Mouse (Mus musculus): Measurements from ENCODE around the gene 9230102O04Rik.

Gene 9230102O04Rik

DNA sequence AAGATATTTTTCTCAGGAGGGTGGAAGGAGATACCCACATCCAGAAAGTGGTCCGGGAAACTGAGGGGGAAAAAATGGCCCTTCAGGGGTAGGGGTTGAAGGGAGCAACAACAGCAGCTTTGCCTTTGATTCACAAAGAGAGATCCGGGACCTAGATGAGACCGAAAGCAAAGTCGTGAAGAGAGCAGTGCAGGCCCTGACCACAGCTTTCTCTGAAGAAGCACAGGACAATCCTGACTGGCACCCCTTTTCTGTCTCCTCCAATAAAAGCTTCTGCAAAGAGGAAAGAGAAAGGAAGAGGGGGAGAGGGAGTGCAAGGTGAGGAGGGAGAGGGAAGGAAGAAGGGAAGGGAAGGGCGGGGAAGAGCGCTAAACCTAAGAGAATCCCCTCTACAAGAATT, 17.5 kb downstream of the 9230102O04Rik start:
- no peak for DNase-seq (ENCODE audit: low spot score)

GRCm38 (mm10) chr2:9871141-9871716, 18.1 kb downstream of the 9230102O04Rik start:
- DNase-seq (ENCODE audit: low spot score): no peak

DNA sequence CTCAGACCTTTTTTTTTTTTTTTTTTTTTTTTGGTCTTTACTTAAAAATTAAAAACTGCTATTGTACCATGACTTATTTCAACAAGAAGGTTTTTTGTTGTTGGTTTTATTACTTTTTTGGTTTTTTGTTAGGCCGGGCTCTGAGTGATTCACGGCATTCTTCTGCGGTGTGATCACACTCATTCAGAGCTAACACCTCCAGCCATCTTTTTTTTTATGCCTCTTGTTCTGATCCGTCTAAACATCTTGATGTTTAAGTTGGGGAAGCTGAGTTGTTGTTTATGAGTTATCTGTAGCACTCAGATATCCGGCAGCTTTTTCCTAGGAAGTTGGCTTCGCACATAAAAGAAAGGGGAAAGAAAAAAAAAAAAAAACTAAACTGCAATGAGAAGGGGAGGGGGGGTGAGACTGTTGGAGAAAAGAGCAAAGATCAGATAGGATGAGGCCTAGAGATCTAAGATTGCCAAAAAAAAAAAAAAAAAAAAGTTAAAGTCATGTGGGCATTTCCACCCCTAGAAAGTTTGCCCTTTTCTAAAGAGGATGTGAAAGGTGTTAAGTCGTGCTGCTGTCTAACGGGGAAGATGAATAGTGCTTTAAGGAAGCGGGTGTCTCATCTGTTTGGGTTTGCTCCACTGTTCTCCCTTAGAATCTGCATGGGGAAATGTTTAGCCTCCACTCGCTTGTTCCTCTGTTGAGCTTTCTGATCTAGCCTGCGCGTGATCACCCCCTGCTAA, 22.1 kb downstream of the 9230102O04Rik start:
- no peak for DNase-seq (ENCODE audit: low spot score)

GRCm38 (mm10) chr2:9860698-9861097, 28.6 kb downstream of the 9230102O04Rik start:
- no peak for DNase-seq (ENCODE audit: low spot score)

DNA sequence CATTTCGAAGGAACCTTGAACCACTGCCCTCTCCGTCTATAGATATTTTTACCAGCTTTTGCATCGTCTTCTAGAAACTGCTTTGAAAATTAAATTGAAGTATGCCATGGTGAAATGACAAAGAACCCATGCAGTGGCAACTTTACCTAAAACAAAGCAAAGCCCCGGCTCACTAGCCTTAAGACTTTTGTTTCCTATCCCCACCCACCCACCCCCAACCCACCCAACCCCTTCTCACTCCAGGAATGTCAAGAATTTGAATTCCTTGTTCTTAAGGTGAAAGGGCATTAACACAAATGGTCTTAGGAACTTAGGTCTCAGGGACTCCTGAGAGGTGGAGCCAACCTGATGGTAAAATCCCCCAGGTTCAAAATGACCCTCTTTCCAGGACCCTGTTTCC, 33.5 kb downstream of the 9230102O04Rik start:
- no peak for DNase-seq (ENCODE audit: low spot score)

DNA sequence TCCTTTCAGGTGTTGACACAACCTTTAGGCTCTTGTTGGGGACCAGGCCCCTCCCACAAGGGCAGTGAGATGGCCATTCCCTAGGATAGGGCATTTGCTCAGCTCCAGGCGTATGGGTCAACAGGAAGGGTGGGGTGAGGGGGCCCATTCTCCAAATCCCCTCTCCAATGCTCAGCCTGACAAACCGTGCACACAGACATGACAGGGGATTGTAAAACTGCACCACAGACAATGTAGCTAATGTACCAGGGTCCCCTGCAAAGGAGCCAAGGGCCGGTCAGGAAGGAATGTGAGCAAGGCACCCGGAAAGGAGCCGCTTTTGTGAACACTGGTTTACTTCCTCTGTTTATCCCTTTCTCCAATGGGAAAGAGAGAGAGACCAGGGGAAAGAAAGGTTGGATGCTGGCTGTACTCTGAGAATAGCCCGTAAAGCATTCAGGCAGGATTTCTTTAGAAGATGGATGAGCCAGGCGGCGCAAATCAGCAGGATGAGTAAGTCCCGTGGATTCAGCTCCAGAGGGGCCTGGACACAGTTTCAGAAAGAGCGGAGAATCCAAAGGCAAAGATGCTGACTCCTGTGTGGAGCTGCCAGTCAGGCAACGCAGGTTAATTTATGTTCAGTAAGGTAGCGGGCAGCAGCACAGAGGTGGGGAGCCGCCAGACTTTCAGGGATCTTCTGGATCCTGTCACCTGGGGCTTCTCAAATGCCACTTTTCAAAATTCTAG, 36.3 kb downstream of the 9230102O04Rik start:
- no peak for DNase-seq (ENCODE audit: low spot score)

DNA sequence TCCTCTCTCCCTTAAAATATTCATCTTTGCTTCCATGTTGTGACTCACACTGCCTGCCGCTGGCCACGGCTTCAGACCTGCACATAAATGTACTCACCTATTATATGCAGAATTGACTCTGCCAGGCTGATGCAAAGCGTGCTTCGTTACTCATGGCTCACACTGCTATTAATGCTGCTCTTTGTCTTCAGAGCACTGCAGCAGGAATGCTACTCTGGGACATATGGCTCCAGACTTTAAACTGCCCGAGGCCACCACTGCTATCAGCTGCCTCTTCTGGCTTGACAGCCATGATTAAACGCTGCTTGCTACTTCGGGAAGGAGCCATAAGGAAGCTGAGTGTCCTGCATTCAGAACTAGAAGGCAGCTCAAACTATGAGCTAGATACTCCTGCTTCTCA, 54.1 kb downstream of the 9230102O04Rik start:
- DNase-seq (ENCODE audit: low spot score): no peak

DNA sequence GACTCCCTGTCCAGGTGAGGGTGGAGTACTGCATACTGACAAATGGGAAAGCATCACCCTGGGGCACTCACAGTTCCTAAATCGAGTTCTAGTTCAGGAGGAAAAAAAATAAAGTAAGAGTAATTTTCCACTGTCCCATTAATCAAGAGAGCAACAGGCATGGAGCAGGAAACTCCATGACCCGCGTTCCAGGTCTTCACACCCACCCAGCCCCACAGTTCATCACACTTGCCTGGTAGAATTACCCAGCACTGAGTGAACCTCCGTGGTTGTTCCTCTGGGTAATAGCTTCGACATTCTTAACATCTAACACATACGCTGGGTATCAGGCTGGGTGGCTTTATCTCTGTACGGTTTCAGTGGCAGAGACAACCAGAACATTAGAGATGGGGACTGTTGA, 55.6 kb downstream of the 9230102O04Rik start:
- no peak for DNase-seq (ENCODE audit: low spot score)
